Mouse (Mus musculus) erythroblast, embryonic 14.5 days (primary cell): Measurements from ENCODE around the gene Arhgap31. TPM values are rescaled to one million over a fixed set of nuclear protein-coding genes. Genes with fewer than 3 reads are reported as not detected.

ENCODE experiments used
- H3K27me3 ChIP-seq: 2 replicates; pipeline ENCODE4 v1.6.1; 2012; ENCODE audit warnings: inconsistent platforms; ENCODE audit not compliant: control insufficient read depth
- H3K36me3 ChIP-seq: 2 replicates; pipeline ENCODE4 v1.6.1; 2012; ENCODE audit warnings: mild to moderate bottlenecking, inconsistent platforms; ENCODE audit not compliant: control insufficient read depth
- H3K4me1 ChIP-seq: 2 replicates; pipeline ENCODE4 v1.6.1; 2012; ENCODE audit warnings: inconsistent platforms; ENCODE audit not compliant: control insufficient read depth
- H3K4me3 ChIP-seq: replicated peaks from 2 replicates; pipeline ENCODE3; 2012; ENCODE audit warnings: moderate library complexity, mild to moderate bottlenecking, inconsistent platforms
- H3K9me3 ChIP-seq: 2 replicates; pipeline ENCODE4 v1.6.1; 2012; ENCODE audit warnings: low read length, inconsistent platforms, mixed read lengths; ENCODE audit not compliant: control insufficient read depth
- GATA1 ChIP-seq: IDR thresholded peaks from 2 replicates; pipeline ENCODE4 v1.6.1; 2012; ENCODE audit warnings: low read length, inconsistent platforms, mixed read lengths
- TAL1 ChIP-seq: IDR thresholded peaks from 3 replicates; pipeline ENCODE4 v1.6.1; 2012; ENCODE audit warnings: low read length, inconsistent platforms, mixed read lengths
- polyA plus RNA-seq: library from polyadenylated mRNA; stranded (reverse); fragments of >175 nt; gene quantifications from 2 replicates; pipeline ENCODE4 v1.2.3, GENCODE M21; 2012

Arhgap31 gene
- polyA plus RNA-seq, result 0.01 TPM in 1 of 2 replicates, not detected in the other

DNA sequence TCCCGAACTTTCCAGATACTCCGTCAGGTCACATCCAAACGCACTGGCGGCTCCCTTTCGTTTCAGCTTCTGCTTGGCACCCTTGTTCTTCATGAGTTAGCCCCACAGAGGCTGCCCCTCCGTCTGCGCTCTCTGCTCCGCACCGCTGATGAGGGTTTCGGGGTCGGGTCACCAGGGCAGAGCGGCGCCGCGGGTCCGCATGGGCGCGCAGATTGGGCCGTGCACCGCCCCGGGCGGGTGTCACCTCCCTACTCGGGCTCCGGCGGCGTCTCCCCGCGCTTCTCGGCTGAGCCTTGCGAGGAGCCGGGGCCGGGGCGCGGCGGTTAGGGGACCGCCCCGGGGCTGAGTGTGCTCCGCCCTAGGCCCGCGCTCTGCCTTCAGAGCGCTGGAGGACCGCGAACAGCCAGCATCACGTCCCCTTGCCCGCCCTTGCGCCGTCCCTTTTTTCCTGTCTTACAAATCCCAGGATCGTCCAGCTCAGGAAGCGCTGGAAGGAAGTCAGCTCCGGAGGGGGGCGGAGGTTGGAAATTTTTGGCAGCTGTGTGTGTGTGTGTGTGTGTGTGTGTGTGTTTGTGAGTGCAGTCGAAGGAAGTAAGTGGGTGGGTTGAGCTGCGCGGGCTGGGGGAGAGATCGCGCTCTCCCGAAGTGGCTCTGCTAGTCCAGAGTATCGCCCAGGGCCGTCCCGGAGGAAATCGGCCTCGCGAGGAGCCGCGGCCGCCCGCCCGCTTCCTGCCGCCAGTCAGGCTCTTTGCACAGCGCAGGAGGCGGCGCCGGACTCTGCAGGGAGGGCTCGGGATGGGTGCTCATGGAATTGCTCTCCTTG, at the start of gene Arhgap31:
Gene Arhgap31 (minus strand): TSS at position 694 of the 823 bp plus-strand sequence.
- no peak for TF ChIP-seq TAL1
- TF ChIP-seq GATA1, result no peak
- Histone ChIP-seq H3K4me1 (peaks cover 2% of the 10 kb centered on the region), H3K27me3 (peaks cover 53% of the 10 kb centered on the region), H3K4me3 (peak within 1 kb of the TSS; percentile 48), H3K9me3 (no peaks in the 10 kb centered on the region; the same call in 1 of the 2 replicates), H3K36me3 (no peaks in the 10 kb centered on the region)

DNA sequence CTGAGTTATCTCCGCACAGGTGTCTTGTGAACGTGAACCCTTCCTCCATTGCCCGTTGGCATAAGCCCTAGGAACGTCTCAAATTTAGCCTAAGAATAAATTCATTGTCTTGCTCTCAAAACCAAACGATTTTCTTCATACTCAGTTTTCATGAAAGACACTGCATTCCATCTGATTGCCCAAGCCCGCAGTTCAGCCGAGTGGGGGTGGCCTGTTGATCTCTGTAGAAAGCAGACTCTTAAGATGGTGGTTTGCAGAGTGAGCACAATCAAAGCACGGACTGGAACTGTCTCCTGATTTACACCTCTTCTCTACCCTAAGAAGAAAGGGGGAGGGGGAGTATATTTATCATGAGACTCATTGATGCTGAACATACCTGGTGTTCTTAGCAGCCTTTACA, 49.3 kb upstream of the Arhgap31 start:
- H3K27me3 ChIP-seq, result peaks cover 16% of the 10 kb centered on the region; the same call in 1 of the 2 replicates
- no peaks in the 10 kb centered on the region for H3K4me1 ChIP-seq
- H3K9me3 ChIP-seq, result no peaks in the 10 kb centered on the region
- H3K36me3 ChIP-seq, result no peaks in the 10 kb centered on the region
- TF ChIP-seq TAL1, result no peak
- TF ChIP-seq GATA1, result no peak
- H3K4me3 ChIP-seq, result no peak overlapping the region

DNA sequence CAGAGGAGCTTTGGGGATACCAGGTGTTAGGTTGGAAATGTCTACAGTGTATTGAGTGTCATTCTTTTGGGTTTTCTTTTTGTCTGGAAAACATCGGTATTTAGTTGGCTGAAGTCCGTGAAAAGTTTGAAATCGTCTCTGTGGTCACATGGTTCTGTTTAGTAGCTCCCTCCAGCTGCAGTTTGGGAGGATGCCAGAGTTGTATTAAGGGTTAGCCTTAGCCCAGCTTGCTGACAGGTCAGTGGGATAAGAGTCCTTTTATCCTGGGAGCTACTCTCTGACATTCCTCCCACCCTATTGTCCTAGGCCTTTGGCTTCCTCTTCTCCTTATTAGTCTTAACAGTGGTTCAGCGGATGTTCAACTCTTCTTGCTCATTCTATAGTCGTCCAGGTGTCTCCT, 48.9 kb upstream of the Arhgap31 start:
- no peak for TF ChIP-seq GATA1
- Histone ChIP-seq H3K27me3 (peaks cover 18% of the 10 kb centered on the region; the same call in 1 of the 2 replicates), H3K4me3 (no peak overlapping the region), H3K9me3 (no peaks in the 10 kb centered on the region), H3K4me1 (no peaks in the 10 kb centered on the region; the same call in 1 of the 2 replicates), H3K36me3 (no peaks in the 10 kb centered on the region)

DNA sequence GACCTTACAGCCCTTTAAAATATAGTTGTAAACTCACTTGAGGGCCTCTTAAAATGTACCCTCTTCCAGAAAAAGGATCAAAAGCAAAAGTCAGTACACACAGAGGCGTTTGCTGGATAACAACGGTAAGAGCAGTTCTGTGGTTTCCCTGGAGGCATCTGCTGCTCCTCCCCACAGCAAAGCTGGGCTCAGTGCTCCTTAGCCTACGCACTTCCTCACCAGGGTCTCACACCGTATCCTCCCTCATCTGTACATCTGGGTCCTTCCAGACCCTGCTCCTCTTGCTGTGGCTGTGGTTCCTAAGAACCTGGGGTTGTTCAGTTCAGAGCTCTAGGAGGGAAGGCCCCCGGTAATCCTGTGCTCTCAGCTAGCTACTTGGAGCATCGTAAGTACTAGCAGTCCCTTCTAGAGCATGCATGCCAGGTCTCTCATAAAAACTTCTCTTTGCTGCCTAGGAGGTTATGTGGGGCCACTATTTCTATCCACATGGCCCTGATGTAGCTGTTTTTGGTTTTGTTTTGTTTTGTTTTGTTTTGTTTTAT, 47.8 kb upstream of the Arhgap31 start:
- TF ChIP-seq TAL1, result no peak

DNA sequence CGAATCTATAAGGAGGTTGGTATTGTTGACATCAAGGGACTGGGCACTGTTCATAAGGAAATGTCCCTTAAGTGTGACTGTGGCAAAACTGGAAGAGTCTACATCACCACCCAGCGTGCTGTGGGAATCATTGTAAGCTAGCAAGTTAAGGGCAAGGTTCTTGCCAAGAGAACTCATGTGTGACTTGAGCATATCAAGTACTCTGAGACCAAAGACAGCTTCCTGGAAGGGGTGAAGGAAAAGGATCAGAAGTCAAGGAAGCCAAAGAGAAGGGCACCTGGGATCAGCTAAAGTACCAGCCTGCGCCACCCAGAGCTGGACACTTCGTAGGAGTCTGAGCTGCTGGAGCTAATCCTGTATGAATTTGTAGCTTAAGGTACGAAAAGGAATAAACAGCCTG, 47.2 kb upstream of the Arhgap31 start:
- peaks cover 18% of the 10 kb centered on the region; the same call in 1 of the 2 replicates for H3K27me3 ChIP-seq
- H3K4me3 ChIP-seq, result no peak overlapping the region
- TF ChIP-seq TAL1 (no peak), GATA1 (no peak)
- no peaks in the 10 kb centered on the region for H3K36me3 ChIP-seq
- no peaks in the 10 kb centered on the region for H3K9me3 ChIP-seq
- peaks cover 7% of the 10 kb centered on the region for H3K4me1 ChIP-seq

More for the DNA sequence above, 47.8 kb upstream of the Arhgap31 start:
- no peak overlapping the region for H3K4me3 ChIP-seq
- H3K27me3 ChIP-seq, result peaks cover 18% of the 10 kb centered on the region; the same call in 1 of the 2 replicates
- H3K4me1 ChIP-seq, result peaks cover 4% of the 10 kb centered on the region
- H3K36me3 ChIP-seq, result no peaks in the 10 kb centered on the region
- H3K9me3 ChIP-seq, result no peaks in the 10 kb centered on the region

DNA sequence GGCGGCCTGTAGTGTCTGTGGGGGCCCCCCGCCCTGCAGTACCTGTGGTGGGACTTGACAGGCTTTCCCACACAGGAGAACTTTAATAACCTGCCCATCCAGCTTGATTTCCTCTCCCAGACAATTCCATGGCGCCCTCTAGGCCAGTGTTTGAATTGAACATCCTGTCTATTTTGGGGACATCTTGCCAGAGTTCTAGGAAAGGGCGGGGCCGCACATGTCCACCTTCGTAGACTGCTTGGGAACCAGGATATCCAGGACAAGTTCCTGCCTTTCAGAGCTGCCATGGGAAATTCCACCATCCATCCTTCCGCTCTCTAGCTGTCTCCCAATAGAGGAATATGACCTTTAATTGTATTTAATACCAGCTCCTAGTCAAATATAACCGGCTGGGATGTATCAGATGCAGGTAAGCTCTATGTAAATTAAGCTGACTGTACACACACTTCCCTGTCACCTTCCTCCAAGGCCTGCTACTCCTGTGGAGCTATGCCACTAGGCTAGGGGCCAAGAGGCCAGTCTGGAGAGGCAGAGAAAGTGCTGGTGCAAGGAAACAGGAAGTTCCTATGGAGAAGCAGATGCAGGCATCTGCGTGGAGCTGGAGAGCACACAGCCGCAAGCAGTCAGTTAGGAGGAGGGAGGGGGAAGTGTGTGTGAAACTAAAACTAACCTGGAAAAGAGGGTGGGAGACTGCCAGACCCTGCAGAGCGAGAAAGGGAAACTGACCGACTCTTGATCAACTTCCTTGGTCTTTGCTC, 45.2 kb upstream of the Arhgap31 start:
- Histone ChIP-seq H3K27me3 (peaks cover 28% of the 10 kb centered on the region), H3K36me3 (no peaks in the 10 kb centered on the region), H3K9me3 (no peaks in the 10 kb centered on the region), H3K4me1 (peaks cover 11% of the 10 kb centered on the region), H3K4me3 (no peak overlapping the region)
- no peak for TF ChIP-seq GATA1
- TF ChIP-seq TAL1, result no peak

DNA sequence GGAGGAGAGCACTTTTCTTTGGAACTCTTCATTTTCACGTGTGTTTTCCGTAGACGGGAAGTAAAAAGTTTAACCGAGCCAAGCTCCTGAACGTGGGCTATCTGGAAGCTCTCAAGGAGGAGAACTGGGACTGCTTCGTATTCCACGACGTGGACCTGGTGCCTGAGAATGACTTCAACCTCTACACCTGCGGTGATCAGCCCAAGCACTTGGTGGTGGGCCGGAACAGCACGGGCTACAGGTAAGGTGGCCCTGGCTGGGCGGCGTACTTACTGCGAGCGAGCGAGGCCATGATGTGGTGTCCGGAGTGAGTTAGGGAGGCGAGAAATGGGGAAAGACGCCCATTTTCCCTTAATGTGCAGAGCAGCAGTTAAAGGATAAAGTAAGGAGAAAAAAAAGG, 44.6 kb upstream of the Arhgap31 start:
- Histone ChIP-seq H3K36me3 (no peaks in the 10 kb centered on the region), H3K27me3 (peaks cover 35% of the 10 kb centered on the region)
- TF ChIP-seq GATA1, result no peak
- TF ChIP-seq TAL1, result no peak

DNA sequence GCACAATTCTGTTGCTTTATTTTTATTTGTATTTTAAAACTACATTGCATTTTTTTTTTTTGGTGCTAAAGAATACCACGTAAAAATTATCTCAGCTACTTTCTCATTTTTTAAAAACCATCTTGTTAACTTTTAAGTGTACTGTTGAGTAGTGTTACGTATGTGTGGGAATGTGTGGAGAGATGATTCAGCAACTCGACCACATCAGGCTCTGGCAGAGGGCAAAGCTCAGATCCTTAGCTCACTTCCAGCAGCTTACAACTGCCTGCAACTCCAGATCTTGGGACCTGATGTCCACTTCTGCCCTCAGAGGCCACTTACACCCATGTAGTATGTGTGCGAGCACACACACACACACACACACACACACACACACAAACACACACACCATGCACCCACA, 43.5 kb upstream of the Arhgap31 start:
- Histone ChIP-seq H3K36me3 (no peaks in the 10 kb centered on the region), H3K9me3 (no peaks in the 10 kb centered on the region), H3K27me3 (peaks cover 38% of the 10 kb centered on the region), H3K4me1 (peaks cover 11% of the 10 kb centered on the region), H3K4me3 (no peak overlapping the region)
- no peak for TF ChIP-seq TAL1
- no peak for TF ChIP-seq GATA1

More for the DNA sequence above, 44.6 kb upstream of the Arhgap31 start:
- Histone ChIP-seq H3K4me1 (peaks cover 11% of the 10 kb centered on the region), H3K4me3 (no peak overlapping the region), H3K9me3 (no peaks in the 10 kb centered on the region)

DNA sequence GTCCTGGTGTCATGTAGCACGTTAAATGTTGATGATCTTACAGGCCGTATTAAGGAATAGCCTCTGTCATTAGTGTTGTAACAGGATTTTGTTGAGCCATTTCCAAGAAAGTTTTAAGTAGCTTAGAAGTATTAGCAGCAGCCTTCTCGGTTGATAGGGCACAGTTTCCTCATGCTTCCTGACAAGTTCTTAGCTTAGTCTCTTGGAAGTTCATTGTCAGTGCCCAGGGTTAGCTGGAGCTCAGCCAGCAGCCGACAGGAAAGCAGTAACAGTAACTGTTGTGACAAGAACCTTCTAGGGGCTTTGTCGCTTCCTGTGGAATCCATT, 43.1 kb upstream of the Arhgap31 start:
- TF ChIP-seq GATA1, result no peak
- no peaks in the 10 kb centered on the region for H3K9me3 ChIP-seq
- no peaks in the 10 kb centered on the region for H3K36me3 ChIP-seq
- peaks cover 11% of the 10 kb centered on the region for H3K4me1 ChIP-seq
- no peak overlapping the region for H3K4me3 ChIP-seq
- peaks cover 40% of the 10 kb centered on the region for H3K27me3 ChIP-seq
